Mouse (Mus musculus) spleen, adult 18-20 months (tissue): Measurements from ENCODE around the gene Rarres2.
A peak's percentile ranks its signal among the peaks of the same experiment; 100 is the strongest.
"Not testable (repeated sequence)": the region's sequence is repeated elsewhere in the genome, so short reads cannot be mapped to it uniquely, and the experiment has no call there.

Experiments
- DNase-seq, 2 experiments: peaks; one replicate each; pipeline ENCODE4 v3.0.0; 2022; ENCODE audit warnings: mixed read lengths in 2 of 2

Rarres2 gene

DNA sequence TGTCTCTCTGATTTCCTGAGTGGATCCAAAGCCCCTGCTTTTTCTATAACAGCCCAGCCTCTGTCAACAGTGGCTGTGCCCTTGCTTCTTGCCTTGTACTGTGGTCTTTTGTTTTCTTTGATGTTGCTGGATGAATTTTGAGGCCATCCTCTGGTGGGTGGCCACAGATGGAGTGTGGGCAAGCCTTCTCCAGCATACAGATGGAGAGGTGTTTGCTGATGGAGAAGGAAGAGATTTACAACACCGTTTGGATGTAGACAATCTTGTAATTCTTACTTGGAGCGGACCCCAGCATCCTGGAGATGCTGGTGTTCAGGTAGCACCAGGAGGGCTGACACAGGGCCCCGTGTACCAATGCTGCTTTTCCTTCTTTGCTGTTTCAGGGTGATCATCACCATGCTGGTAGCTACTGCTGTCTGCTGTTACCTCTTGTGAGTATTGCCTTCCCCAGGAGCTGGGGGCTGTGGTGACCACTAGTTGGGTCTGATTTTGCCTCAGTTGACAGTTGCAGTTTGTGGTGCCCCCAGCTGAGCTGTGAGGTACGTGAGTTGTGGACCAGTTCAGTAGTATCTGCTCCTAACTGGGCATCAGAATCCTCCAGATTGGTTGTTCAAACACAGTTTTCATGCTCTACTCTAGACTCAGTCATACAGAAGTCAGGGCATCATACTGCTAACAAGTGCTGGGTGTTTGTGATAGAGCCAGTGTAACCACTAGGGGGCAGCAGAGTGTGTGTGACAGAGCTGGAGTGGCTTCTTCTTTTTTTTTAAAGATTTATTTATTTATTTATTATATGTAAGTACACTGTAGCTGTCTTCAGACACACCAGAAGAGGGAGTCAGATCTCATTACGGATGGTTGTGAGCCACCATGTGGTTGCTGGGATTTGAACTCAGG lies 33.5 kb downstream of the Rarres2 start:
- DNase-seq = peak in 1 of 2 experiments; percentile 58

DNA sequence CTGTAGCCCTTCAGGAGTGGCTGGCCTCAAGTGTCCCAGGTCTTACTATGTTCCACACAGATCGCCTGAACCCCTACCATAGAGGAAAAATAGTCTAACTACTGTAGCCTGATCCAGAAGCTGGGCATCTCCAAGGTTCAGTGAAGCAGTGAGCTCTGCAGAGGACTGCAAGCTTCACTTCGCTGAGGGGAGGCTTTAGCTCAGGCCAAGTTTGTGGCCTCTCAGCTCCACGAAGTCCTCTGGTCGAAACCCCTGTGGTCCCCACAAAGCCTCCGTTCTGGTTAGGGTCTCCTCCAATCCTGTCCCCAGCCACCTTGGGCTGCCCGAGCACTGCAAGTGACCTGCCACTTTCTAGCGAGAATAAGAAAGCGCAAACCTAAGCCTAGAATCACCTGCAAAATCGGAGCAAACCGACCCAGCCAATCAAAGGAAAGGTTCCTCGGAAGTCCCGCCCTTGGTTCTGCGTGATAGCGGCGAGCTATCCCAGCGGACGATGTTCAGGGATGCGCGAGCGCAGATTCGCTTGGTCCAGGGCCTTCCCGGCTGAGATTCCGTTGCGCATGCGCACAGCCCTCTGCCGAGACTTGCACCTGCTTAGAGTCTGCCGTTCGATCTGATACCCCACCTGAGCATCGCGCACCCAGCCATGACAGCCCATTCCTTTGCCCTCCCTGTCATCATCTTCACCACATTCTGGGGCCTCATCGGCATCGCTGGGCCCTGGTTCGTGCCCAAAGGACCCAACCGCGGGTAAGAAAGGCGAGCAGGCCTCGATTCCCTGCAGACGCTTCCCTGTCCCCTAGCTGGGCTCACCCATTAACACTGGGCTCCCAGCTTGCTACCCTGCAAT lies 35.3 kb downstream of the Rarres2 start, which contains the start of gene Atp6v0e2:
Atp6v0e2 (plus strand) TSS at position 511 of the 850 bp plus-strand sequence.
- peak in 1 of 2 experiments; percentile 22 for DNase-seq

DNA sequence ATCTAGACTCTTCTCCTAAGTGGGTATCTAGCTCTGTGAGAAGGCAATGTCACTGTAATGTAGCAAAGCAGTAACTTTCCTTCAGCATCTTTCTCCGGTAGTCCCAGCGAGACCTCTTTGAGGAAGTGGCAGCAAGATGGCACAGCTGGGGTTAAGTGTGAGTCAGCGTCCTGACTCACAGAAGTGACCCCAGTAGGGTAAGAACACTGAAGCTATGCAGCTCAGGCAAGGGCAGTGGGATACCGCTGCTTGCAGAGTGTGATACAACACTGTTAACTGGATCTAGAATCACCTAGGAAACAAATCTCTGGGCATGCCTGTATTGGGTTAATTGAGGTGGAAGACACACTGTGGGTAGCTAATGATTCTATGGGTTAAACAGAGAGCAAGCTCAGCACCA lies 36.5 kb downstream of the Rarres2 start:
- DNase-seq = no peak

DNA sequence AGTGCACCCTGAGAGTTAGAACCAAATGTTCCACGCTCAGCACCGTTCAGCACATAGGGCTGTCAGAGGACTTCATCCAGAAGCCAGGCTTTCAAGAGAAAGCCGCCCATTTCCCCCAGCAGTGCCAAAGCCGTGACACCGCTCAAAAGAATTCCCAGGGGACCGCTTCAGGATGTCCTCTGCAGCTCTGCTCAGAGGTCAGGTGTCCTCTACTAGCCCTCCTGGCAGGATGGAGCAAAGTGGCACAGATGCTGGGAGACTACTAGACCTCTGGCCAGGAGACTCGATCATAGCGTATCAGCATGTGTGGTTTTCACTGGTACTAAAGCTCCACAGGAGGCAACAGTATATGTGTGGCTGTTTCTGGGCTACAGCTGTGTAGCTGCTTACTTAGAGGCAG lies 37.7 kb downstream of the Rarres2 start:
- no peak for DNase-seq

DNA sequence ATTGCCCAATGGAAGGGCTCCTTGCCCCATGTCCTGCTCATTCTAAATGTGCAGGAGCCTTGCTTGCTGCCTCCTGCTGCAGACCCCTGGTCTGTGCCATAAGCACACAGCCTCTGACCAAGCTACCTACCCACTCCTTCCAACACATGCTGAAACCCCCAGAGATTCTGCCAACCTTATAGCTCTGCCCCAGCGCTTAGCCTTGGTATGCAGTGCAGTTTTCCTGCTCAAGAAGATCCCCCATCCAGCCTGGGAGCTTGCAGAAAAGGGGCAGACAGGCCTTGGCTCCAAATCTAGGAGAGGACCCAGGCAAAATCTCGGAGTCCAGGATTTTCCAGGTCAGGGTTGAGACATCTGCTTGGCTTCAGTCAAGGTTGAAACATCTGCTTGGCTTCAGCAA lies 39.1 kb downstream of the Rarres2 start:
- no peak for DNase-seq

DNA sequence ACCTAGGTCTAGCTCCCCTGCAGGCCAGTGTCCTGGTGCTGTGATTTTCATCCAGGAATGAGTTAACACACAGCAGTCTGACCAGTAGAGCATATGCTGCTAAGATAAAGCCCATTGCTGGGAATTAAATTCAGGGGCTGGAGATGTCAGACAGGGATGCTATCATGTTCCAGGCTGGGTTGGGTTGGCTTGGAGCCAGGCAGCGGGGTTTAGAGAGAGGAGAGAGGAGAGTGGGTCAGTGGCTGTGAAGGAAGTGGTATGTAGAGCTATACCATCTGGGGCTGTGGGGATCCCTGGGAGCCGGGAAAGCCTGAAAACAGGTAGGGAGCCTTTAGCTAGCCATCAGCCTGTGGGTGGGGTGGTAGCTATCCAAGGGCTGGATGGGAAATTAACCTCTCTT lies 41.7 kb downstream of the Rarres2 start:
- no peak for DNase-seq

DNA sequence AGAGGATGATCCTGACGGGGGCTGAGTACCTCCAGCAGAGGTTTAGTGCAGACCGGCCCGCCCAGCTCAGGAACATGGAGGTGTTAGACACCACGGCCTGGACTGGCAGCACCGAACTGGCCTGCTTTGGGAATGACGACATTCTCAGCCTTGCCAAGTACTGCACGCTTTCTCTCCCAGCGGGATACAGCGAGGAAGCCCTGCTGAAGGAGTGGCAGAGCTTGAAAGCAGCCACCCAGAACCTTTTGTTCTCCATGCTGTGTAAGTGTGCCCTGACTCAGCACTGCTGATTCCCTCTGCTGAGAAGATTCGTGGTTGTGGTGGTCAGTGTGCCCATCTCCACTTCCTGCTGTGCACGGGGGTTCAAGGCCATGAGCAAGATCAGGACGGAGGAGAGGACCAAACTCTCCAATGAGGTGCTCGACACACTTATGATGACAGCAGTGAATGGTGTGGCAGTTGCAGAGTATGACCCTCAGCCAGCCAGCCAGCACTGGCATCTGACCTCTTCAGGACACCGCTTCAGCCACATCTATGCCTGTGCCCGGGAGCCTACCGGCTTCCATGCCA lies 42.6 kb downstream of the Rarres2 start:
- no peak for DNase-seq

DNA sequence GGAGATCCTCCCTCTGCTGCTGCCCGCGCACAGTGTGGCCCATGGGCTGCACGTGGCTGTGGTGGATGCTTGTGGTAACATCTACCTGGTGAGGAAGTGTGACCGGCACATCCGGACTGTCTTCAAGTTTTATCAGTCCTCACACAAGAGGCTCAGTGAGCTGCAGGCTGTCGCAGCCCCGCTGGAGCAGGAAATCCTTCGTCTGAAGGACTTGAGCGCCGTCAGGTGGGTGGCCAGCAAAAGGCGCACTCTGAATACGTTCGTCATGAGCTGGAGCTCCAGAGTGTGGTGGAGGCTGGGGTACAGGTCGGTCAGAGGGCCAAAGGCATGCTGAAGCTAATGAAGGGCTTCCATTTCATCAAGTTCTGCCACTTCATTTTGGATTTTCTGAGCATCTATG lies 43.3 kb downstream of the Rarres2 start:
- DNase-seq = no peak

DNA sequence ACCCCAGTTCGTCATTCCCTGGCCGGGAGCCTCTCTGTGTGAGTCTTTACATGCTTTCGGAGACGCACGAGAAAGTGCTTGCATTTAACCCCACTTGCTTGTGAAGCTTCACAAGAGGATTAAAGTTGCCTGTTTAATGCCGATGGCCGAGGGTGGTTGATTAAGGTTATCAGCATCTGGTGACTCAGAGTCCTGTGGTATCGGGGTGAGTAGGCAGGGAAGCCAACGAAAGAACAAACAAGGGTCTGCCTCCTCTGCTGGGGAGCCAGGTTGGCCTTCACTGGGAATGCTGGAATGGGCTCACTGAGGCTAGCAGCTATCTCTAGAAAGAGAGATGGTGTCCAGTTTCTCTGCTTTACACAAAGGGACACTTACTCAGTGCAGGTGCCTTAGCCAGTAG lies 44.7 kb downstream of the Rarres2 start:
- DNase-seq = no peak

DNA sequence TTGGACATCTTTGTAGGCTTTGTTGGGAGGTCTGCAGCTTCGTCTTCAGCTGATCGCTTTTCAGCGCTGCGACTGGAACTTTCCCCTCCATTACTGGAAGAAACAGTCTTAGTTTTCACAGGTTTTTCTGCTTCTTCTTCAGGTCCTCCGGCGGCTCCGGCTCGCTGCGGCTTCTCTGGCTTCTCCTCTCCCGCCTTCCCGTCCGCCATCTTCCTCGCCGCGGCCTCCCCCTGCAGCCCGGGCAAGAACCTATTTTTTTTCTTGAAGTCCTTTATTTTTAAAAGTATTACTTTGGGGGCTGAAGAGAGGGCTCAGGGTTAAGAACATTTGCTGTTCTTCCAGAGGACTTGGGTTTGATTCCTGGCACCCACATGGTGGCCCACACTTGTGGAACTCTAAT lies 47.7 kb downstream of the Rarres2 start:
- DNase-seq = not testable (repeated sequence)
